Mouse (Mus musculus) testis, adult 2 months (tissue): Measurements from ENCODE around the gene A130010J15Rik. TPM values are rescaled to one million over a fixed set of nuclear protein-coding genes. Genes with fewer than 3 reads are reported as not detected.
A peak's percentile ranks its signal among the peaks of the same experiment; 100 is the strongest.

ENCODE experiments used
- H3K27ac ChIP-seq: fragments of 200-500 bp; 2 replicates; pipeline ENCODE4 v1.5.1; 2012; ENCODE audit warnings: low read depth, low read length; ENCODE audit not compliant: control insufficient read depth, insufficient read depth
- H3K27me3 ChIP-seq: fragments of 200-500 bp; 2 replicates; pipeline ENCODE4 v1.6.1; 2012; ENCODE audit warnings: mild to moderate bottlenecking, low read length, moderate library complexity; ENCODE audit not compliant: control insufficient read depth, insufficient read depth
- H3K36me3 ChIP-seq: fragments of 200-500 bp; 2 replicates; pipeline ENCODE4 v1.6.1; 2012; ENCODE audit warnings: mild to moderate bottlenecking, low read length; ENCODE audit not compliant: control insufficient read depth, insufficient read depth
- H3K4me1 ChIP-seq: fragments of 200-500 bp; 2 replicates; pipeline ENCODE4 v1.6.1; 2012; ENCODE audit warnings: low read length; ENCODE audit not compliant: control insufficient read depth, insufficient read depth
- H3K4me3 ChIP-seq: fragments of 200-500 bp; 2 replicates; pipeline ENCODE4 v1.5.1; 2012; ENCODE audit warnings: low read depth, mild to moderate bottlenecking, low read length, moderate library complexity, mixed read lengths; ENCODE audit not compliant: control insufficient read depth
- CTCF ChIP-seq: fragments of 200-500 bp; IDR thresholded peaks from 2 replicates; pipeline ENCODE4 v1.5.1; 2012; ENCODE audit warnings: low read depth, mild to moderate bottlenecking, inconsistent platforms, low read length, moderate library complexity; ENCODE audit not compliant: control insufficient read depth, insufficient read depth, insufficient replicate concordance
- POLR2A ChIP-seq: fragments of 200-500 bp; IDR thresholded peaks from 2 replicates; pipeline ENCODE4 v1.6.1; 2012; ENCODE audit warnings: low read depth, mild to moderate bottlenecking, inconsistent platforms, low read length, moderate library complexity; ENCODE audit not compliant: control insufficient read depth
- polyA plus RNA-seq: library from polyadenylated mRNA; depleted of rRNA; stranded (reverse); fragments of >200 nt; gene quantifications from 2 replicates; pipeline ENCODE4 v1.2.3, GENCODE M21; 2012

Gene A130010J15Rik
- polyA plus RNA-seq, 1 experiment: 11.2 TPM

- peaks cover 6% of the 10 kb centered on the region for H3K4me1 ChIP-seq
- H3K36me3 ChIP-seq: no peaks in the 10 kb centered on the region
- H3K27me3 ChIP-seq: no peaks in the 10 kb centered on the region
- TF ChIP-seq CTCF (no peak), POLR2A (no peak)
- H3K4me3 ChIP-seq: no peak overlapping the region
- no peak overlapping the region for H3K27ac ChIP-seq
These were observed 1.4 kb downstream of the A130010J15Rik start for GRCm38 (mm10) chr1:193169228-193169627.

- H3K4me1 ChIP-seq: peaks cover 11% of the 10 kb centered on the region
- H3K4me3 ChIP-seq: no peak overlapping the region
- TF ChIP-seq CTCF (no peak), POLR2A (no peak)
- no peaks in the 10 kb centered on the region for H3K27me3 ChIP-seq
- H3K27ac ChIP-seq: no peak overlapping the region
- no peaks in the 10 kb centered on the region for H3K36me3 ChIP-seq
These were observed 2.0 kb downstream of the A130010J15Rik start for GRCm38 (mm10) chr1:193169856-193170255.

GRCm38 (mm10) chr1:193172991-193173809 is 5.4 kb downstream of the A130010J15Rik start:
- H3K36me3 ChIP-seq: no peaks in the 10 kb centered on the region
- H3K27me3 ChIP-seq: no peaks in the 10 kb centered on the region
- peaks cover 11% of the 10 kb centered on the region for H3K4me1 ChIP-seq
- TF ChIP-seq CTCF (no peak), POLR2A (peak; percentile 87)
- H3K27ac ChIP-seq: peak overlapping the region; percentile 75
- peak overlapping the region; percentile 78 for H3K4me3 ChIP-seq

GRCm38 (mm10) chr1:193173810-193174129 is 5.9 kb downstream of the A130010J15Rik start:
- Histone ChIP-seq H3K36me3 (no peaks in the 10 kb centered on the region), H3K27me3 (no peaks in the 10 kb centered on the region), H3K4me3 (peak overlapping the region; percentile 78), H3K4me1 (peaks cover 11% of the 10 kb centered on the region), H3K27ac (peak overlapping the region; percentile 30)
- TF ChIP-seq POLR2A (no peak), CTCF (no peak)

- Histone ChIP-seq H3K27me3 (no peaks in the 10 kb centered on the region), H3K27ac (peak overlapping the region; percentile 44), H3K36me3 (no peaks in the 10 kb centered on the region), H3K4me1 (peaks cover 11% of the 10 kb centered on the region), H3K4me3 (peak overlapping the region; percentile 3; the same call in 1 of the 2 replicates)
- TF ChIP-seq POLR2A (no peak), CTCF (no peak)
These were observed 6.4 kb downstream of the A130010J15Rik start for GRCm38 (mm10) chr1:193174143-193174733.

GRCm38 (mm10) chr1:193181104-193181503 is 13.3 kb downstream of the A130010J15Rik start:
- no peak overlapping the region for H3K4me3 ChIP-seq

GRCm38 (mm10) chr1:193188257-193188656 is 20.4 kb downstream of the A130010J15Rik start:
- Histone ChIP-seq H3K4me1 (no peaks in the 10 kb centered on the region), H3K36me3 (no peaks in the 10 kb centered on the region), H3K27me3 (no peaks in the 10 kb centered on the region), H3K4me3 (no peak overlapping the region), H3K27ac (no peak overlapping the region)
- TF ChIP-seq CTCF: no peak
- TF ChIP-seq POLR2A: no peak

More at GRCm38 (mm10) chr1:193181104-193181503, 13.3 kb downstream of the A130010J15Rik start:
- Histone ChIP-seq H3K4me1 (no peaks in the 10 kb centered on the region), H3K27ac (no peak overlapping the region), H3K27me3 (no peaks in the 10 kb centered on the region), H3K36me3 (no peaks in the 10 kb centered on the region)
- TF ChIP-seq CTCF (no peak), POLR2A (no peak)
